Mouse (Mus musculus) hematopoietic stem cell, adult 5-6 weeks (primary cell): Measurements from ENCODE around the gene Rexo5. TPM values are rescaled to one million over a fixed set of nuclear protein-coding genes. Genes with fewer than 3 reads are reported as not detected.

Experiments used
- ATAC-seq, 2 experiments: fragments of 125-278 bp in 1 of 2; replicated peaks in 1 of 2; 2 replicates each; pipeline ENCODE4 v1.8.0; 2016 to 2017; ENCODE audit warnings: inconsistent platforms in 2 of 2, mild to moderate bottlenecking in 2 of 2, moderate number of reproducible peaks in 2 of 2, low read depth in 1 of 2, moderate TSS enrichment in 1 of 2; ENCODE audit not compliant: low FRiP score in 2 of 2, poor library complexity in 2 of 2, severe bottlenecking in 2 of 2, insufficient read depth in 1 of 2, low TSS enrichment in 1 of 2
- total RNA-seq: library from RNA; stranded (forward); fragments of 172-1452, 232-1000 nt; gene quantifications from 2 replicates; pipeline ENCODE4 v1.2.3, GENCODE M21; 2017

Rexo5 gene
- total RNA-seq, 1 experiment from 2014 or later = 30.9 TPM

GRCm38 (mm10) chr7:119808723-119809122 is 14.9 kb downstream of the Rexo5 start:
- ATAC-seq = no peak

- ATAC-seq = no peak
Observed at GRCm38 (mm10) chr7:119835371-119835770, 41.6 kb downstream of the Rexo5 start.

- peak; percentile 7 to 42; a peak in 1 of 4 replicates for ATAC-seq
Observed at GRCm38 (mm10) chr7:119835996-119836777, 42.4 kb downstream of the Rexo5 start.

- no peak for ATAC-seq
Observed at GRCm38 (mm10) chr7:119841820-119842449, 48.1 kb downstream of the Rexo5 start.

GRCm38 (mm10) chr7:119845541-119845940 is 51.7 kb downstream of the Rexo5 start:
- no peak for ATAC-seq

GRCm38 (mm10) chr7:119847396-119847795 is 53.6 kb downstream of the Rexo5 start:
- ATAC-seq = no peak

GRCm38 (mm10) chr7:119849096-119849495 is 55.3 kb downstream of the Rexo5 start:
- peak; percentile 32 to 74; a peak in 2 of 4 replicates for ATAC-seq

- no peak for ATAC-seq
Observed at GRCm38 (mm10) chr7:119850737-119851136, 56.9 kb downstream of the Rexo5 start.

GRCm38 (mm10) chr7:119852494-119852893 is 58.7 kb downstream of the Rexo5 start:
- no peak for ATAC-seq

- no peak for ATAC-seq
Observed at GRCm38 (mm10) chr7:119853186-119853585, 59.4 kb downstream of the Rexo5 start.

GRCm38 (mm10) chr7:119854362-119854761 is 60.6 kb downstream of the Rexo5 start:
- no peak for ATAC-seq

- no peak for ATAC-seq
Observed at GRCm38 (mm10) chr7:119855031-119855430, 61.2 kb downstream of the Rexo5 start.

- ATAC-seq = no peak
Observed at GRCm38 (mm10) chr7:119859476-119859875, 65.7 kb downstream of the Rexo5 start.

- no peak for ATAC-seq
Observed at GRCm38 (mm10) chr7:119860116-119860515, 66.3 kb downstream of the Rexo5 start.

GRCm38 (mm10) chr7:119860554-119860953 is 66.7 kb downstream of the Rexo5 start:
- ATAC-seq = no peak

GRCm38 (mm10) chr7:119860971-119861334 is 67.1 kb downstream of the Rexo5 start:
- ATAC-seq = no peak

- peak; percentile 85 to 93 for ATAC-seq
Observed at GRCm38 (mm10) chr7:119861335-119862091, 67.7 kb downstream of the Rexo5 start.

GRCm38 (mm10) chr7:119862167-119862566 is 68.4 kb downstream of the Rexo5 start:
- no peak for ATAC-seq
